Mouse (Mus musculus) T-helper 17 cell (primary cell): Measurements from ENCODE around the gene Gm49601.

Experiments used
- in situ Hi-C, 2 experiments: fragments of 300-600 bp; cut with MboI, MseI; formaldehyde crosslinking; loops; 1 replicate in 1 of 2; 2 replicates in 1 of 2; pipeline ENCODE4 v1.15.1; 2025; ENCODE audit warnings: high pct_unique_total_duplicates in 2 of 2

Gene Gm49601

DNA sequence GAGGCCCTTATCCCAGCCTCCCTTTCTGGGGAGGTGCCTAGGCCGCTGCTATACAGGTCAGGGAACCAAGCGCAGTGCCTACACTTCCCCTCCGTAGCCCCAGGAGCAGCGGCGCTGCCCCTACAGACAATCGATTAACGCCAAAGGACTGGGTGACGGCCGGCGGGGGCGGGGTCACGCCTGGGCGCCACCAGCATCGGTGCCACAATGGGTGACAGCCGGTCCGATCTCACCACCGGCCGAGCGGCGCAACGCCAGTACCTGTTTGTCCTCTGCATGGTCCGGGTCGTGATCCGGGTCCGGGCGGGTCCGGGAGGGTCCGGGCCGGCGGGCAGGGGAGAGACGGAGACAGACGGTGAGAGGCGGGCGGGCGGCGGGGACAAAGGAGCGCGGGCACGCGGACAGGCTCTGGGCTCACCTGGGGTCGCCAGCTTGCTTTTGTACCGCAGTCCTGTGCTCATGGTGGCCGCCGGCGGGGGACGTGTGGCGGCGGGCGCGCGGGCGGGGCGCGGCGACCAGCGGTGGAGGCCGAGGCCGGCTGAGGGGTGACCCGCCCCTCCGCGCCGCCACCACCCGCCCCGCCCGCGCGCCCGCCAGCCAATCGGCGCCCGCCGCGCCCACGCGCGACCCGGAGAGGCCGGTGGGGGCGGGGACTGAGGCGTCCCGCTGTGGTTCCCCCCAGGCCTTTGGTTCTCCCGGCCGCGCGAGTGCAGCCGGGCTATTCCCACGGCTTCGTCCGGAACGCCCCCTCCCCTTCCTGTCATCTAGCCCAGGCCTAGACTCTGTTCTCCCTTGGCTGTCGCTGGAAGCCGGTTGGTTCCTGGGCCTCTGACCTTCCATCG is 3.4 kb upstream of the Gm49601 start, which contains the start of gene Sept5:
Gene Sept5, minus strand, starts transcription at position 565 of the 842 bp plus-strand sequence.
- in situ Hi-C loops: loop anchor here in 1 of 2 experiments (5.0 kb wide), 1 partner anchor 48 kb away; no protein-coding TSS in a partner anchor

GRCm38 (mm10) chr16:18628948-18629340 is 2.7 kb upstream of the Gm49601 start:
- in situ Hi-C loops: no loop called here

DNA sequence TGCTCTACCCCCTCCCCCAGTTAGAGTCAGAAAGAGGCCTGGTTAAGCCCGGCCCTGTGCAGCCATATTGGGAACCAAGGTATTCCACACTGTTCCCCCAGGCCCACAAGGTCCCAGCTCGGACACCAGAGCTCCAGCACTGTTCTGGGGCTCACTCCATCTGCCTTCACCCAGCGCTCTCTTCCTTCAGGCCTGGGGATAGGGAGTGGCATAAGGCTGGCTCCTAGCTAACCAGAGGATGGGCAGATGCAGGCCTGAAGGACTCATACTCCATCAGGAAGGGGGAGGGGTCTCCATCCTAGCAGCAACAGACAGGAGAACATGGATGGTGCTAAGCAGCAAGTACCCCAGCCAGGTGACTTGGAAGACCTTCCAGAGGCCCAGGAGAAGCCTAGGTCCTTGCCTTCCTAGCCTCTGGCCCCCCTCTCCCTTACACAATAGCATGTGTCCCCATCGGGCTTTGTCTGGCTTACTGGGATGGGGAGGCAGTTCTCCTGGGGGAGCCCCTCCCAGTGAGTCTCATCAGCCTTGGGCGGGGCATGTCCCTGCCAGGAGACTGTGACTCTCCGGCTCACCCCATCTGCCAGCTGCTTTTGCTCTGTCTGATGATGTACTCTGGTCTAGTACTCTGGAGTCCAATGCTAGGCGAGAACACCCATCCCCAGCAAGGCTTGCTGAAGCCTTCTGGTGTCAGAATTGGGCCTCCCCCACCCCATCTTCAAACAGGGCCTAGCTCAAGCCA is 2.1 kb upstream of the Gm49601 start:
- in situ Hi-C loops: no loop called here

DNA sequence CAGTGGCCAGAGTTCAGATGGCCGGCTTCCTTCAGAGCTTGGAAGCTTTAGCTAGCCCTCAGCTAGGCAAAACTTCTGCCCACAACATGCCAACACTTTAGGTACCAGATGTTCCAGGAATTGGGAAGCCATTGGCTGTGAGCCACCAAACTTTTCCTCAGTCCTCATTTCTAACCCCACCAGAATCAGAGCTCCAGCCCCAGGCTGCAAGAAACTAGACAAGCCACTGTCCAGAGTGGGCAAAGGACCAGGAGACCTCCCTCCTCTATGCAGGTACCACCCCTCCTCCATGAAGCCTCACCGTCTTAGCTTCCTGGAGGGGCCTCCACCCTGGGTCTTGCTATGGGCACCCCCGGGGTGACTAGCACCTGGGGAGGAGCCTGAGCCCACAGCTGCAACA is 936 bp upstream of the Gm49601 start:
- in situ Hi-C loops: no loop called here

- in situ Hi-C loops: no loop called here
Measured at GRCm38 (mm10) chr16:18625791-18626311, 376 bp downstream of the Gm49601 start.

- in situ Hi-C loops: no loop called here
Measured at GRCm38 (mm10) chr16:18625097-18625496, 1.1 kb downstream of the Gm49601 start.

GRCm38 (mm10) chr16:18624641-18625040 is 1.6 kb downstream of the Gm49601 start:
- in situ Hi-C loops: loop anchor here (5.0 kb wide), 4 partner anchors 53 to 272 kb away; no protein-coding TSS in a partner anchor

DNA sequence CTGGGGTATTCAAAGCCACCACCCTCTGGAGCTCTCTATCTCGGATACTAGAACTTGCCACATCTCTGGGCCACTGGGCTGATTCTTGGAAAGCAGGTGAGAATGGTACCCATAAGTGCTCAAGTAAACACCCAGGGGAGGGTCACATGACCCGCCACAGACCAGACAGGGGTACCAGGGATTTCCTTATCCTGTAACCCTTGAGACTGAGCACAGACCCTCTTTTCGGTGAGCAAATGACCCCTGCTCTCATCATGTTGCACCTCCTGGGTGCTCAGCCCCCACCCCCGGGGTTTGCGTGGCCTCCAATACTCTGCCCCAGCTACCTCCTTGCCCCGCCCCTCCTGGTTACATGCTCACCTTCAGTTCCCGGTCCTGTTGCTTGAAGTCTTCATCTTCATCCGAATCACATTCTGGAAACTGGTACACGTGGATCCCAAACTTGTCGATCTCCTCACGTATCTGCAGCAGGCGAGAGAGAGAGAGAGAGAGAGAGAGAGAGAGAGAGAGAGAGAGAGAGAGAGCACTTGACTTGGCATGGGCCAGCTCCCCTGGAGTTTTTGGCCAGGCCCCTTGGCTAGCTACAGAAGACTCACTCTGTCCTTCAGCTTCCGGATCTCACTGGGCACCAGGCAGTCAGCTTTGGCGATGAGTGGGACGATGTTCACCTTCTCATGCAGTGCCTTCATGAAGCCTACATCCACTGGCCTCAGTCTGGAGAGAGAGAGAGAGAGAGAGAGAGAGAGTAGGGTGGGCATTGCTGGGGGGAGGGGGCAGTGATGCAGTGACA is 2.3 kb downstream of the Gm49601 start:
- in situ Hi-C loops: loop anchor here (5.0 kb wide), 4 partner anchors 53 to 272 kb away; no protein-coding TSS in a partner anchor

DNA sequence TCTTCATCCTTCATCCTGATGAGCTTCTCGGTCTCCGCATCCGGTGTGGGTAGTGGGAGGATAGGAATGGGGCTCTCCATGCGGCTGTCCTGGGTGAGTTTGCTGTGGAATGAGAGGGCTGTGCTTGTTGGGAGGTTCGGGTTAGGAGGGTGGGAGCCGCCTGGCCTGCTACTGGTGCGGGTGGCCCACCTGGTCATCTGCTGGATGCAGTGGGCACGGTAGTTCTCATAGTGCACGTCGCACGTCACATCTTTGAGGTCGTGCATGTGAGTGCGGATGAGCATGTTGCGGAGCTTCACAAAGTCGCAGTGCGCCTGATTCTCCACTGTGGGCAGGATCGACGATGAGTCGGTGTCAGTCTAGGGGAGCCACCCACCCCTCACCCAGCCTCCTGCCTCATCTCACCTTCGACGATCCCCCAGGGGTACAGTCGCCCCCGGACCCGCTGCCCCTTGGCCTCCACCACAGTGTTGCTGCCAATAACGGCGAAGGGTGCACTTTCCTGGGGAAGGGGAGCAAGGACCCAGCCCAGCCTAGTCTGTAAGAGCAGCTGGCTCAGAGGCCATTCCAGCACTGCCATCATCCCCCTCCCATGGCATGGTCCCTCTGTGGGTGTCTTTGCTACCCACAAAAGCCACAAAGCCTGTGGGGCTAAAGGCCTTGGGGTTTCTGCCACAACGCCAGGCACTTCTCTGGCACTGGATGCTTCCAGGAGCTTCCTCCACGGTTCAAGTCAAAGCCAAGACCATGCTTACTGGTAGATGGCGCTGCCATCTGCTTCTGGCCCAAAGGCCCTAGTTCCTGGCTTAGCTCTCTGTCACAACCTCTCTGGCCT is 3.1 kb downstream of the Gm49601 start:
- in situ Hi-C loops: loop anchor here (5.0 kb wide), 4 partner anchors 54 to 271 kb away; no protein-coding TSS in a partner anchor

GRCm38 (mm10) chr16:18622019-18622418 is 4.2 kb downstream of the Gm49601 start, which contains the start of gene Gp1bb:
Gene Gp1bb (minus strand): TSS chr16:18622403.
- in situ Hi-C loops: loop anchor here (5.0 kb wide), 4 partner anchors 55 to 270 kb away; no protein-coding TSS in a partner anchor

DNA sequence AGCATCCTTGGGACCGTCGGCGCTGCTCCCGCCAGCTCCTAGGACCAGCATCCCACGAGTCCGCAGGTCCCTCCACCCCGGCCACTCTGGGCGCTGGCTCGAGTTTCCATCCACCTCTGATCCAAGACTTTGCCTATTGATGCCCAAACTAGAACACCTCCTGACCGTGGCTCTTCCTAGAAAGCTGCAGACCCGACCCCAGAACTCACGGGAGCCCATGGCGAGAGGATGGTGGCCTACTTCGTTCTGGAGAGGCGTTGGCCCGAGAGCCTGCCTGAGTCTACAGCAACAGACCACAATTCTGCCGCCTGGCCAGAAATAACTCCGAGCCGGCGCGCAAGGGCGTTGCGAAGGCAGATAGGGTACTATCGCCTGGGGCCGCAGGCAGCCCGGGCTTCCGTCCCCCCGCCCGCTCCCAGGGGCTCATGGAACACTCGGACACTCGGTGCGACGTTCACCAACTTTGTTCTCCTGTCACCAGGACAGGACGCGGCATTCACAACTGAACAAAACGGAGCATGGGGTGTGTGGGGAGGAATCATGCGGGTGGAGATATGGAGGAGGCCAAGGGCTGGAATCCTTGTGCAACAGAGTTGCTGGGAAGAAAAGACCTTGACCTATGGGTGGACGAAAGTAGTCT is 4.7 kb downstream of the Gm49601 start:
- in situ Hi-C loops: loop anchor here (5.0 kb wide), 4 partner anchors 56 to 269 kb away; no protein-coding TSS in a partner anchor

DNA sequence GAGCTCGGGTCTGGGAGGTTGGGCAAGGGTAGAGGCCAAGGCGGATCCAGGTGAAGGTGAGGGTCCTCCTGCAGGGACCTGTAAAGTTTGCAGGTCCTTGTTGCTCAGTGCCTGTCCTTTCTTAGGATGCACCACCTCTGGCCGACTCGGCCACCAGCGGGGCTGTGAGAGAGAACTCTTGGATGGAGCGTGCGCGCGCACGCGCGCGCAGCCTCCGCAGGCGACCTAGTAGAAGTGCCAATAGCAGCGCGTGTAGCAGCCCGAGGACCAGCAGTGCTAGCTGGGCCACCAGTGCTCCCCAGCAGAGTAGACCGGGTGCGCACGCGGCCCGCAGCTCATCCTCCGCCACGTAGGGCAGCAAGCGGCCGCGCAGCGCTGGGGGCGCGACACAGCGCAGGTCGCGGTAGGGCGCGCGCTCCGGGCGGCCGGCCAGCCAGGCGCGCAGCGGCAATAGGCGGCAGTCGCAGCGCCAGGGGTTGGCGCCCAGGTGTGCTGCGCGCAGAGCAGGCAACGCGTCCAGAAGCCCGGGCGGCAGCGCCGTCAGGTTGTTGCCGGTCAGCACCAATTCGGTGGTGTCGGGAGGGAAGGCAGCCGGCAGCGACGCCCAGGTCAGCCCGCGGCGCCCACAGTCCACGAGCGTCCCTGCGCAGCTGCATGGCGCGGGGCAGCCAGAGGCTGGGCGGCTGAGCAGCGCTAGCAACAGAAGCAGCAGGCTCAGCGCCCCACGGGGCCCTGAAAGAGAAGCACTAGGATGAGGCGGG is 5.4 kb downstream of the Gm49601 start:
- in situ Hi-C loops: loop anchor here (5.0 kb wide), 4 partner anchors 57 to 268 kb away; no protein-coding TSS in a partner anchor

DNA sequence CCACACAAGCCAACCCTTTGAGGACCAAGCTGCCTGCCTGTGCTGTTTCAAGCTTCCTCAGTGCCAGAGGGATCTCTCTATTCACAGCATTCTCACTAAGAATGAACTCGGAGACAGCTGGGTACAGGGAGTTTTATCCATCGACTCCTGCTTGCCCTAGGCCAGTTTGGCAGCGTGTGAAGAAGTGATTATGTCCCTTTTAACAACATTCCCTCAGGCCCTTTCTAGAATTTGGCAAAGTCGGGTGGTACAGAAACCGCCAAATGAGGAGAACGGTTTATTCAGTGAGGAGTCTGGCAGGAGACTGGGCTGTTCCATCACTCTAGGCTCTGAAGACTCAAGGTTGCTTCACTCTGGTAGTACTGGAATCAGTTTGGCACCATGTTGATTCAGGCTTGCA is 6.0 kb downstream of the Gm49601 start:
- in situ Hi-C loops: loop anchor here (5.0 kb wide), 4 partner anchors 57 to 268 kb away; no protein-coding TSS in a partner anchor

GRCm38 (mm10) chr16:18619110-18619509 is 7.1 kb downstream of the Gm49601 start:
- in situ Hi-C loops: no loop called here

DNA sequence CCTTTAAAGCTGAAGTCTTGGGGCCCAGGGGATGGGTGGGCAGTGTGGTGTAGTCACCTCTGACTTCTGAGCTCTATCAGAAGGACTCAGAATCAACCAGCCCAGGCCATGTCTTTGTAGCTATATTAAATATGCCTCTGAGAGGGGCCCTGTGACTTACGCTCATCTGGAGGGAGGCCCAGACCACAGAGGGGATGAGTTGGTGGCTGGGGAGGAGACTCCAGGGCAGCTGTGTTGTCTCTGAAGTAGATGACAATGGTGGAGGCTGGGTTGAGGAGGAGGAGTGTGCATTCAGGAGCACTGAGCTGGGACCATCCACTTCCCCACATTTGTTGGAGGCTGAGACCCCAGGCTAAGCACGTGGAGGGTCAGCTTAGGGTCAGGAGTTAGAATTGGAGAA is 7.9 kb downstream of the Gm49601 start:
- in situ Hi-C loops: no loop called here

DNA sequence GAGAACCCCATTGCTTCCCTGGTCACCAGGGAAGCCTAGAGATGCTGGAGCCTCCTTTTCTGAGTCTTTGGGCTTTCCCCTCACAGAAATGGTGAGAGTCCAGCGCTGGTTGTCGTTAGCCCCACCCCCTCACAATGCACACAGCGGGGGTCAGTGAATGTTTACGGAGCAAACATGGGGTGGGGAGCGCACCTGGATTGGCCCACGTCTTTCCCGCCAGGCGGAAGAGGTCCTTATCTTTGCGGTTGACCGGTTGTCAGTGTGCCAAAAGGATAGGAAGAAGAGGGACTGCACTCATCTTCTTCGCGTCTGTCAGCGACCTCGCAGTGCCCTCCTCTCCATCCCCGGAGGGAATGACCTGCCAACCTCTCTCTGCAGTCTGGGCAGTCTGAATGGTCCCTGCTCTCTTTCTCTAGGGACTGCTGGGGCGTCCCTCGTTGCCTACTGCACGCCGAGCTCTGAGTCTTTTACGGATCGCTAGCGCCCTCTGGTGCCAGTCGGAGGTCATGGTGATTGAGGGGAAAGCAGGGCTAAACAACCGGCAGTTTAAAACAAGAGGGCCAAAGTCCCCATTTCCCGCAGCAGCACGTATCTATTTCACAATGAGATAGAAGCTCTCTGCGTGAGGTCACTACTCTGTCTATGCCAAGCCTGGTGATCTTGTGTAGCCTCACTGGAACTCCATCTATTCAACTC is 8.7 kb downstream of the Gm49601 start:
- in situ Hi-C loops: no loop called here

DNA sequence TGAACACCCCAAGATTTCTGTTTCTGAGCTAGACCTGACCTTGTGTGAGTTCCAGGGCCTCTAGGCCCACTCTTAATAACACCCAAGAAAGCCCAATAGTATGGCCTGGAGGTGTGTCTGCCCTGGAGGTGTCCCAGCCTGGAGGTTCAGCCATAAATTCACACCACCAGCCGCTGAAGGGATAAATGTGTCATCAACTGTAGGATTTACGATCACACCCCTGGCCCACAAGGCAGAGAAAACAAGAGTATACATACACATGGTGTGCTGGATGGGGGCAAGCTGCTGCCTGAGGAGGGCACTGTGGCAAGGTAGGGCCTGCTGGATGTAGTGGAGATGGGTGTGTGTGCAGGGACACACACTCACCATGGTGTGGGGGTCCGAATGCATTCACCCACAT is 12.9 kb downstream of the Gm49601 start:
- in situ Hi-C loops: no loop called here

- in situ Hi-C loops: no loop called here
Measured at GRCm38 (mm10) chr16:18611752-18612151, 14.5 kb downstream of the Gm49601 start.
